Mouse (Mus musculus): ENCODE results near the gene Sptbn1. TPM values are rescaled to one million over a fixed set of nuclear protein-coding genes. Genes with fewer than 3 reads are reported as not detected.

Gene Sptbn1
- polyA plus RNA-seq, 1 experiment: 142 TPM

DNA sequence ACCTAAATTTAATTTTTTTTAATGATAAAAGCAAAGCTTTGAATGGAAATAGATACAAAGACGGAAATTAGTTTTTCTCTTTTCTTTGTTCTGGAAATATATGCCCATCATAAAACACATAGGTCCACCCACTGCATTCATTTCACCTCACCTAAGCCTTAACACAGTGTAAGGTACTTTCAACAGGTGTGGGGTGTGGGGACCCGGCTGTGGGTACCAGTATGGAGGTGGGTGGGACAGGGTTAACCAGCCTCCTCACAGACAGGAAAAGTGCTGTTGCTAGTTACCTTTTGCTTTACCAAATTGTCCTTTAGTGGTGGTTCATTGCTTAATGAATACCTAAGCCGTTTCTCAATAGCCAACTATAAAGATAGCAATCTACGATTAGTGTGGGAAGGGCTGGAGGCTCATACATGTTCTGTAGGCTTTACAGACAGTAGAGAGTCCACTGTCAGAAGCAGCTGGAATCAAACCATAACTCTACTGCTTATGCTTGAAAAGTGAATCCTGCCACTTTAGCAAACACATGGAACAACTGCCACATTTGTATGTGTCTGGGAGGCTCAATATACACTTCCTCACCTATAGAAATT, 96.3 kb downstream of the Sptbn1 start:
- DNase-seq (ENCODE audit: low read depth): peak; percentile 75

DNA sequence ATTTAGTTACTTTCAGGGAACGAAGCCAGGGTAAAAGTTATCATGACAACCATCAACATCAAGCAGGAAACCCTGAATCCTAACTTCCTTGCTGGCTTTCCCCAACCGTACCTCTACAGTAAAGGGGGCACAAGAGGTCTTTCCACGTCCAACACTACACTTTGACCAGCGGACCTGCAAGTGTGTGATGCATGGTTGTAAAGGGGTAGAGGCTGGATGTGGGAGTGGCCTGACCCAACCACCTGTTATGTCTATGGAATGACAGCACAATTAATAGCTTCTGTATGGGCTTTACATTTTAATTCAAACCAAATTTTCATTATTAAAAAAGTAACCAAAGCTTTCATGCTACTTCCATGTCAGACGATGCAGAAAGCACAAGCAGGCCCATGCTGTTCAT, 96.8 kb downstream of the Sptbn1 start:
- no peak for DNase-seq (ENCODE audit: low read depth)

- DNase-seq (ENCODE audit: low read depth): no peak
Observed at GRCm38 (mm10) chr11:30166551-30166922, 101.4 kb downstream of the Sptbn1 start.

- no peak for DNase-seq (ENCODE audit: low read depth)
Observed at GRCm38 (mm10) chr11:30165861-30166550, 102.0 kb downstream of the Sptbn1 start.

GRCm38 (mm10) chr11:30164515-30165214, 103.3 kb downstream of the Sptbn1 start:
- DNase-seq (ENCODE audit: low read depth): no peak

DNA sequence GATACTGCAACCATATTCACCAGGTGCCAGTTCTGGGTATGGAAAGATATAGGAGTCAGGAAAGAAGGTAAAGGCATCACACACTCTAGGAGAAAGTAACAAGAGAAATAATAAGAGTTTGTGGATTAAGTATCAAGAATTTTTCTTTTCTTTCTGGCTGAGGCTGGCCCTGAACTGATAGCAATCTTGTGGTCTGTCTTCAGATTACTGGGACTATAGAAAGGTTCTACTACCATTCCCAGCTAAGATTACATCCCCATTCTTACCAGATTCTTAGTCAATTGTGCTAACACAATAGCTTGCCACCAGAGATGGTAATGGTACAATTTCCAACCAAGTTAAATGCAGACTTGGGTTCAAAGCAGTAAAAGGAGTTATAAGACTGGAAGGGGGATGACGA, 104.1 kb downstream of the Sptbn1 start:
- no peak for DNase-seq (ENCODE audit: low read depth)

DNA sequence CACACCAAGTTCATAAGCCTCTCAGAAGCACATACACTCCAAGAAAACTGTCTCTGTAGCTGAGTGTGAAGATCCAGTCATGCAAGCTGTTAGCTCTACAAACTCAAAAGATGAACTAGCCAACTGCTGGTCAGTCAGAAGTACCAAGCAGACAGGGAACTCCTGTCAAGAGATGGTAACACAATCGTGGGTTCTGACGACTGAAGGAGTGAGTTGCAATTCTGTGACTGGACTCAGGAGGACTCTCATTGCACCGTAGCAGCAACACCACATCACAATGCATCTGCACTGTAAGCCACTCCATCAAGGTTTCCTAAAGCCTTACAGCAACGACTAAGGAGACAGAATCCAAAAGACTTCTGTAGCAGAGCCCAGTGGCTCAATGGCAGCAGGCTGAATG, 104.9 kb downstream of the Sptbn1 start:
- no peak for DNase-seq (ENCODE audit: low read depth)

GRCm38 (mm10) chr11:30161744-30162143, 106.2 kb downstream of the Sptbn1 start:
- no peak for DNase-seq (ENCODE audit: low read depth)

GRCm38 (mm10) chr11:30161173-30161650, 106.8 kb downstream of the Sptbn1 start:
- DNase-seq (ENCODE audit: low read depth): no peak

GRCm38 (mm10) chr11:30160625-30161172, 107.3 kb downstream of the Sptbn1 start:
- no peak for DNase-seq (ENCODE audit: low read depth)

DNA sequence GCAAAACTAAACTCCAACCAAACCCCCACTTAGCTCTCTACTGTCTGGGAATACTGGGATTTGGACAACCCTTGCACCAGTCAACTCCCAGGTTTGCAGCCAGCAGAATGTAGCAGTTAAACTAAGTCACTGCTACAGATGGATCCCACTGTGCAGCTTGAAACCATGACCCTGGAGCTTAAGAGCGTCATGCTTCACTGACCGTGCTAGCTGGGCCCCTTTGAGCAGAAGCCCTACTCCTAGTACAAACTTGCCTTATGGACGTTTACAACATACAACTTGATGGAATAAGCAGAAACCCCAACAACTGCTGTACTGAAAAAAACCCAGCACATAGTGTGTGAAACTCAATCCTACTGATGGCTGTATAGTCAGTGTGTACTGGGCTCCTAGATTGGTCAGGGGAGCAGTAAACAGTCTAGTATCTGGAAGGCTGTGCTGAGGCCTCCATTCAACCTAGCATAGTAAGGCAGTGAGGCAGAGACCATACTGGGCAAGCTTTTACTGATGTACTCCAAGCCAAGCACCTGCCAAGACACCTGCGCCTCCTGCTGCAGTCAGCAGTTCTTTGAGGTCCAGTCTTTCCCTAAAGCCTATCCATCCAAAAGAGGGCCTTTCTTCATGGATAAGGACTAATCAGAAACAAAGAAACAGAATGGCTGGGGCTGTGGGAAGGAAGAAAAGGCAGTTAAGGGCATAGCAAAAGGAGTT, 108.3 kb downstream of the Sptbn1 start:
- DNase-seq (ENCODE audit: low read depth): no peak

- no peak for DNase-seq (ENCODE audit: low read depth)
Observed at GRCm38 (mm10) chr11:30158028-30158700, 109.8 kb downstream of the Sptbn1 start.

DNA sequence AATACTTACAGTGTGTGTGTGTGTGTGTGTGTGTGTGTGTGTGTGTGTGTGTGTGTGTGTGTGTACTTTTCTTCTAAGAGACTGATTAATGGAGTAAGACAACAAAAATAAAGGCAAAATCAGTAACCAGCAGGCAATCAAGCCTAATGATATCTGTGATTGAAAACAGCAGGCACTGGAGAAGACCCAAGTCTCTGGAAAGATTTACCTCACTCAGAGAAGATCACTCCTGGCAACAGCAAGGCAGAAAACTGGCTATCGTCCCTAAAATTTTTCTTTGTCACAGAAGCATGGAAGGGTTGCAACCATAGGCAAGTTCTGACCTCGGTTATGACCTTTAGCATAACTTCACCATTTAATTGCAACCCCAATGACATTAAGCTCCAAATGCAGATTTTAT, 112.1 kb downstream of the Sptbn1 start:
- no peak for DNase-seq (ENCODE audit: low read depth)

DNA sequence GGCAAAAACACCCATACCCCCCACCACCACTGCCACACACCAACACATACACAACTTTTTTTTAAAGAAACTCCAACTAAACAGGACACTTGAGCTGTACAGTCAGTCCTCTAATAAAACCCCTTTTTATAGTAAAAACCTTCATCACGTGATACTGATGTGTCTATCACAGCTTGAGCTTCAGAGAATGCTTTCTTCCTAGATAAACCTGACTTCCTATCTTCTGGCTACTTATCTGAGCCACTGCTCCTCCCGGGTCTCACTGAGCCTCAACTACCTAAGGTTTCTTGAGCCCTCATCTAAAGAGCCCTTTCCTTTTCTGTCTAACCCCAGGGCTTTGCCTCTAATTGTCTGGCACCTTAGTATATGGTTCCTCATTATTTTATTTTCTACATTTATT, 113.0 kb downstream of the Sptbn1 start:
- no peak for DNase-seq (ENCODE audit: low read depth)

GRCm38 (mm10) chr11:30148888-30149287, 119.1 kb downstream of the Sptbn1 start:
- DNase-seq (ENCODE audit: low read depth): no peak

DNA sequence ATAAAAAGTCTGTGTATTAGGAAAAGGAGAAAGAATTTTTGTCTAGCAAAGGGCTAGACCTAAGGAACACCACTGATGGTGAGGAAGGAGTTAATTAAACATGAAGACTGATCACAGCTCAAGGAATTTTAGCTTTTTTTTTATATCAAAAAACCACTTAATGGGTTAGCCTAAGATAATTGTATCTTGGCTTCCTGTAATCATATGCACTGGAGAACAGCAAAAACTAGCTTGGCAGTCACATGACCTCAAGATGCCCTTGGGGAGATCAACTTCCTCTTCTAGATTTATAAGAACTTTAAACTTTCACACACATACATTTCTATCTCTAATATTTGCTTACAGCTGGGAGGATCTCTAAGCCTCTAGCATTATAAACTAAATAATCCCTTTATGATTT, 119.6 kb downstream of the Sptbn1 start:
- no peak for DNase-seq (ENCODE audit: low read depth)

DNA sequence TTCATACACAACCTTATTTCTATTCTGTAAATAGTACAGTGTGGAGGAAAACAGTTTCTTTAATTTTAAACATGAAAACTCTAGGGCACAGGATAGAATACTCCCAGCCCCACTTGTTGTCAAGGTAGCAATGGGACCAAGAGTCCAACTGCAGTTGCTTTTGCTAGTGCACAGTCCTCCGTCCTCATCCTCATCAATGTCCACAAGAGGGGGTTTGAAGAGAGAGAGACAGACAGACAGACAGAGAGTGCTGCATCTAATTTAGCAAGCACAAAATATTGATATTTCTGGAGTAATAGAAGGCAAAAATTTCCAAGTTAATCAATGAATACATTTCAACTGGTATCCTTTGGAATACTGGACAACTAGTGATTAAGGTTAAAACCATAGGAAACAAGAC, 120.1 kb downstream of the Sptbn1 start:
- DNase-seq (ENCODE audit: low read depth): no peak

DNA sequence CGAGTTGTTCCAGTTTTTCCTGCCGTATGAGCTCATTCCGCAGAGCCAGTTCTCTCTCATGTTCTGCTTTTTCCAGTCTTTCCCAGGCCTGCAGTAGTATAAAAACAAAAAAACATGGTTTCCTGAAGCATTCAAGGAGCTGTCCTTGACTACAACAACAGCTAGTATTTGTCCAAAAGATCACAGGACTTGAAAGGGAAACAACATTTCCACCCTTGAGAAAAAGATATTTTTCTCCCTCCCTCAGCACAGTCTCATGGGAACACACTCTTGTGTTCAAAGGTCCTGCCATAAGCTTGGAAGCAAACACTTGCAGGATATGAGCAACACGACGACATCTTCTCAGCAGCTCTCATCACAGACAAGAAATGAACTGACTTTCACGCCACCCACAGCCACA, 124.9 kb downstream of the Sptbn1 start:
- DNase-seq (ENCODE audit: low read depth): no peak

GRCm38 (mm10) chr11:30139165-30139826, 128.7 kb downstream of the Sptbn1 start:
- DNase-seq (ENCODE audit: low read depth): no peak

GRCm38 (mm10) chr11:30137081-30137480, 130.9 kb downstream of the Sptbn1 start:
- no peak for DNase-seq (ENCODE audit: low read depth)

- DNase-seq (ENCODE audit: low read depth): no peak
Observed at GRCm38 (mm10) chr11:30134058-30134457, 133.9 kb downstream of the Sptbn1 start.

All from gonadal fat pad, adult 2 months (tissue).